Mouse (Mus musculus): ENCODE measurements at regions not wholly inside any gene's neighbourhood (a gene's known extent, or its start where the extent isn't known, plus 50 kb on each side); places are given as distances from the start of the nearest gene placed in this dataset.
A peak's percentile ranks its signal among the peaks of the same experiment; 100 is the strongest.

- H3K27ac ChIP-seq, result no peak overlapping the region
- H3K4me2 ChIP-seq (replicated peaks), result no peak overlapping the region
- no peak overlapping the region for H3K4me3 ChIP-seq
- H3K36me3 ChIP-seq, result no peaks in the 10 kb centered on the region
- H3K9ac ChIP-seq, result no peak overlapping the region
- no peaks in the 10 kb centered on the region for H3K9me3 ChIP-seq
- H3K27me3 ChIP-seq (replicated peaks), result no peaks in the 10 kb centered on the region
- H3K4me1 ChIP-seq, result no peaks in the 10 kb centered on the region
- ATAC-seq (ENCODE audit: low FRiP score, low read depth), result no peak
- 88% methylated on average over 1 of the region's 1 CpGs for WGBS
Measured at GRCm38 (mm10) chr16:77695443-77695842, 93.5 kb upstream of the Gm11146 start.

GRCm38 (mm10) chr16:77687056-77687839 lies 85.4 kb upstream of the Gm11146 start:
- peaks cover 13% of the 10 kb centered on the region for H3K4me1 ChIP-seq
- no peak overlapping the region for H3K9ac ChIP-seq
- no peaks in the 10 kb centered on the region for H3K27me3 ChIP-seq (replicated peaks)
- no peak for ATAC-seq (ENCODE audit: low FRiP score, low read depth)
- H3K36me3 ChIP-seq, result no peaks in the 10 kb centered on the region
- no peak overlapping the region for H3K4me2 ChIP-seq (replicated peaks)
- H3K9me3 ChIP-seq, result no peaks in the 10 kb centered on the region
- WGBS, result 94% methylated on average over 4 of the region's 4 CpGs
- H3K4me3 ChIP-seq, result no peak overlapping the region
- H3K27ac ChIP-seq, result no peak overlapping the region

- Histone ChIP-seq H3K27ac (no peak overlapping the region), H3K36me3 (no peaks in the 10 kb centered on the region), H3K27me3 (replicated peaks) (no peaks in the 10 kb centered on the region), H3K4me2 (replicated peaks) (no peak overlapping the region), H3K4me3 (no peak overlapping the region), H3K9me3 (no peaks in the 10 kb centered on the region), H3K4me1 (peaks cover 13% of the 10 kb centered on the region), H3K9ac (no peak overlapping the region)
- WGBS, result 90% methylated on average over 5 of the region's 5 CpGs
- peak; percentile 86 for ATAC-seq (ENCODE audit: low FRiP score, low read depth)
Measured at GRCm38 (mm10) chr16:77685651-77686190, 83.8 kb upstream of the Gm11146 start.

- H3K27me3 ChIP-seq (replicated peaks), result no peaks in the 10 kb centered on the region
- peaks cover 13% of the 10 kb centered on the region for H3K4me1 ChIP-seq
- no peak overlapping the region for H3K4me3 ChIP-seq
- no peak overlapping the region for H3K4me2 ChIP-seq (replicated peaks)
- no peak for ATAC-seq (ENCODE audit: low FRiP score, low read depth)
- H3K36me3 ChIP-seq, result no peaks in the 10 kb centered on the region
- no peaks in the 10 kb centered on the region for H3K9me3 ChIP-seq
- no peak overlapping the region for H3K9ac ChIP-seq
- 82% methylated on average over 2 of the region's 2 CpGs for WGBS
- H3K27ac ChIP-seq, result no peak overlapping the region
Measured at GRCm38 (mm10) chr16:77684521-77684920, 82.6 kb upstream of the Gm11146 start.

- 58% methylated on average over 2 of the region's 2 CpGs for WGBS
- Histone ChIP-seq H3K27me3 (replicated peaks) (no peaks in the 10 kb centered on the region), H3K4me2 (replicated peaks) (no peak overlapping the region), H3K9me3 (no peaks in the 10 kb centered on the region), H3K36me3 (no peaks in the 10 kb centered on the region), H3K4me1 (no peaks in the 10 kb centered on the region), H3K9ac (no peak overlapping the region), H3K27ac (no peak overlapping the region), H3K4me3 (no peak overlapping the region)
- ATAC-seq (ENCODE audit: low FRiP score, low read depth), result no peak
Measured at GRCm38 (mm10) chr16:77679234-77679633, 77.3 kb upstream of the Gm11146 start.

GRCm38 (mm10) chr16:77676805-77677204 lies 74.9 kb upstream of the Gm11146 start:
- Histone ChIP-seq H3K4me2 (replicated peaks) (no peak overlapping the region), H3K4me3 (no peak overlapping the region), H3K27ac (no peak overlapping the region), H3K9me3 (no peaks in the 10 kb centered on the region), H3K9ac (no peak overlapping the region), H3K27me3 (replicated peaks) (no peaks in the 10 kb centered on the region), H3K36me3 (peaks cover 6% of the 10 kb centered on the region; the same call in 1 of the 2 replicates), H3K4me1 (no peaks in the 10 kb centered on the region)
- 66% methylated on average over 2 of the region's 2 CpGs for WGBS
- ATAC-seq (ENCODE audit: low FRiP score, low read depth), result no peak

GRCm38 (mm10) chr16:77675885-77676597 lies 74.1 kb upstream of the Gm11146 start:
- Histone ChIP-seq H3K9ac (no peak overlapping the region), H3K27me3 (replicated peaks) (no peaks in the 10 kb centered on the region), H3K27ac (peak overlapping the region; percentile 37; the same call in 1 of the 2 replicates), H3K4me3 (no peak overlapping the region), H3K4me1 (no peaks in the 10 kb centered on the region), H3K4me2 (replicated peaks) (no peak overlapping the region), H3K36me3 (peaks cover 7% of the 10 kb centered on the region; the same call in 1 of the 2 replicates), H3K9me3 (no peaks in the 10 kb centered on the region)
- WGBS, result 41% methylated on average over 6 of the region's 6 CpGs
- peak; percentile 82 for ATAC-seq (ENCODE audit: low FRiP score, low read depth)

- no peaks in the 10 kb centered on the region for H3K9me3 ChIP-seq
- H3K4me1 ChIP-seq, result no peaks in the 10 kb centered on the region
- H3K4me2 ChIP-seq (replicated peaks), result no peak overlapping the region
- H3K9ac ChIP-seq, result no peak overlapping the region
- H3K36me3 ChIP-seq, result peaks cover 10% of the 10 kb centered on the region; the same call in 1 of the 2 replicates
- no peaks in the 10 kb centered on the region for H3K27me3 ChIP-seq (replicated peaks)
- WGBS, result 94% methylated on average over 2 of the region's 2 CpGs
- ATAC-seq (ENCODE audit: low FRiP score, low read depth), result no peak
- no peak overlapping the region for H3K27ac ChIP-seq
- H3K4me3 ChIP-seq, result no peak overlapping the region
Measured at GRCm38 (mm10) chr16:77671253-77671652, 69.4 kb upstream of the Gm11146 start.

GRCm38 (mm10) chr16:77665781-77666180 lies 63.9 kb upstream of the Gm11146 start:
- no peak for ATAC-seq (ENCODE audit: low FRiP score, low read depth)
- H3K4me3 ChIP-seq, result no peak overlapping the region
- peaks cover 4% of the 10 kb centered on the region; the same call in 1 of the 2 replicates for H3K36me3 ChIP-seq
- 88% methylated on average over 4 of the region's 4 CpGs for WGBS
- H3K9ac ChIP-seq, result no peak overlapping the region
- H3K27me3 ChIP-seq (replicated peaks), result no peaks in the 10 kb centered on the region
- no peaks in the 10 kb centered on the region for H3K9me3 ChIP-seq
- peaks cover 13% of the 10 kb centered on the region for H3K4me1 ChIP-seq
- H3K27ac ChIP-seq, result no peak overlapping the region
- H3K4me2 ChIP-seq (replicated peaks), result no peak overlapping the region

- Histone ChIP-seq H3K27ac (peak overlapping the region; percentile 79), H3K9ac (no peak overlapping the region), H3K27me3 (replicated peaks) (no peaks in the 10 kb centered on the region), H3K4me3 (no peak overlapping the region), H3K4me1 (peaks cover 18% of the 10 kb centered on the region), H3K4me2 (replicated peaks) (no peak overlapping the region; the same call in 1 of the 2 replicates), H3K36me3 (no peaks in the 10 kb centered on the region), H3K9me3 (no peaks in the 10 kb centered on the region)
- WGBS, result 16% methylated on average over 4 of the region's 4 CpGs
- ATAC-seq (ENCODE audit: low FRiP score, low read depth), result peak; percentile 86
Measured at GRCm38 (mm10) chr16:77662107-77662518, 60.2 kb upstream of the Gm11146 start.

GRCm38 (mm10) chr16:77653306-77653705 lies 51.4 kb upstream of the Gm11146 start:
- Histone ChIP-seq H3K27me3 (replicated peaks) (no peaks in the 10 kb centered on the region), H3K4me2 (replicated peaks) (no peak overlapping the region), H3K9me3 (no peaks in the 10 kb centered on the region), H3K4me3 (no peak overlapping the region), H3K36me3 (no peaks in the 10 kb centered on the region), H3K9ac (no peak overlapping the region), H3K4me1 (no peaks in the 10 kb centered on the region), H3K27ac (no peak overlapping the region)
- peak; percentile 90 for ATAC-seq (ENCODE audit: low FRiP score, low read depth)
- 23% methylated on average over 3 of the region's 3 CpGs for WGBS
